Mouse (Mus musculus): Measurements from ENCODE around the gene Atp8a1. TPM values are rescaled to one million over a fixed set of nuclear protein-coding genes. Genes with fewer than 3 reads are reported as not detected.

Atp8a1 gene
- polyA plus RNA-seq, 1 experiment: not detected

DNA sequence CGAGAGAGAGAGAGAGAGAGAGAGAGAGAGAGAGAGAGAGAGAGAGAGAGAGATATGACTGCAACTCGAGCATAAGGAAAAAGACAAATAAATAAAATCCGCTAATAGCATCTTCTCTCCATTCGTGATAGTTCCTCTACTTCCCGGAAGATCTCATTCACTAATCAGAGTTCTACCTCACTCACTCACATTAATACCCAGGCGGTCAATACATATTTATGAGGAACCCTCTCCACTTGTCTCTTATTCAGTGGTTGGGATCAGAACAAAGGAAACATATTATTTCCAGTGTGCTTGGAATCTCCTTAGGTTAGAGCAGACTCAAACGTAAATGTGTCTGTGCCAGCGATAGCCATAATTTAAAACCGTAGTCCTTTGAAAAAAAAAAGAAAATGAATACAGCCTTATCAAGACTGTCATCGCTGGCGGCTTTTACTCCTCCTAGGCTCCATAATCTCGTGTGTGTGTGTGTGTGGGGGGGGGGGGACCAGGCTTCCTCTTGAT is 1.3 kb upstream of the Atp8a1 start:
- Histone ChIP-seq H3K27me3 (ENCODE audit: control insufficient read depth, insufficient read depth, insufficient read length) (no peaks in the 10 kb centered on the region), H3K79me3 (ENCODE audit: low read depth) (no peaks in the 10 kb centered on the region), H3K79me2 (ENCODE audit: control insufficient read depth, insufficient read depth) (no peaks in the 10 kb centered on the region), H3K36me3 (ENCODE audit: control insufficient read depth, insufficient read depth) (no peaks in the 10 kb centered on the region), H3ac (ENCODE audit: control insufficient read depth, insufficient read length, low read depth) (no peak overlapping the region), H3K4me3 (ENCODE audit: insufficient read depth, poor library complexity, severe bottlenecking) (no peak overlapping the region)
- TF ChIP-seq CEBPB (IDR thresholded peaks at IDR 0.05; ENCODE audit: low read depth) (no peak), MAX (IDR thresholded peaks at IDR 0.05) (no peak), CTCF (IDR thresholded peaks at IDR 0.05; ENCODE audit: control insufficient read depth, insufficient read depth, insufficient read length) (no peak), FOSL1 (IDR thresholded peaks at IDR 0.05; ENCODE audit: insufficient read depth, low read length, poor library complexity, severe bottlenecking) (no peak), MYOD1 (IDR thresholded peaks at IDR 0.05; ENCODE audit: control insufficient read depth, insufficient read length, low read depth) (no peak), MYOG (IDR thresholded peaks at IDR 0.05; ENCODE audit: control insufficient read depth, extremely low read depth, insufficient read length) (no peak), USF1 (IDR thresholded peaks at IDR 0.05; ENCODE audit: low read depth) (no peak)

DNA sequence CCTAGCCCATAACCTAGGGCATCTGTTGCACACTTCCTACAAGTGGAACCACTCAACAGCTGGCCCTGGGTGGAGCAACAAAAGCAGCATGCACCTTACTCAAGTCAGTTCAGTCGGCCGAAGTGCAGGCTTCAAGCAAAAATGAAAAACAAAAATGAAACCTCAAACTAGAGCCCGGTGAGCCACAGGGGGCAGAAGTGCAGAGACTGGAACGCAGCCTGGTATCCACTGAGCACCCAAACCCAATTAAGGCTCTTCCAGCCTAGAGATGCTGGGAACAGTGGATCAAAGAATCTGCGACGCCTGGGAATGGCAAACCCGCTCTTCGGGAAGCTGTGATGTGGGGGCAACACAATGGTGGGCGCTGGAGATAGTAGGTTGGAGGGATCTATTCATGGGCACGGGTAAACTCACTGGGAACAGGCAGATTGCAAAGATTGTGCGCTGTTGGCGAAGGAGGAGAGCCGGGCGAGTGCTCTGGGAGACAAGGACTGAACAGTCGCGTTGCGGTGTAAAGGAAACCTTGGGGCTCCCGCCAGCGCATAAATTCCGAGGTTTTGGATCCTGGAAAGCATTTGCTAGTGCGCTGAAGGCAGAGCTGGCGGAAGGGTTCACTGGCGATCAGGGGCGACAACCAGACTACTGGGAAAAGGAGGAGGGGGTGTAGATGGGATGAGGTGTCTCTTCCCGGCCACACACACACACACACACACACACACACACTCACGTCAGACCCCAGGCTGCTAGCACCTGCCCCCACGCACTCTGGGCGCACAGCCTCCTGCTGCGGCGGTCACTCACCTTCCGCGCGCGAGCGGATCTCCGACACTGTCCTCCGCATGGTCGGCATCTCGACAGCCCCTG is 641 bp downstream of the Atp8a1 start:
- Histone ChIP-seq H3K4me3 (ENCODE audit: insufficient read depth, poor library complexity, severe bottlenecking) (no peak overlapping the region), H3K36me3 (ENCODE audit: control insufficient read depth, insufficient read depth) (no peaks in the 10 kb centered on the region), H3K79me2 (ENCODE audit: control insufficient read depth, insufficient read depth) (no peaks in the 10 kb centered on the region), H3K27me3 (ENCODE audit: control insufficient read depth, insufficient read depth, insufficient read length) (no peaks in the 10 kb centered on the region), H3ac (ENCODE audit: control insufficient read depth, insufficient read length, low read depth) (no peak overlapping the region), H3K79me3 (ENCODE audit: low read depth) (no peaks in the 10 kb centered on the region)
- TF ChIP-seq CEBPB (IDR thresholded peaks at IDR 0.05; ENCODE audit: low read depth) (no peak), CTCF (IDR thresholded peaks at IDR 0.05; ENCODE audit: control insufficient read depth, insufficient read depth, insufficient read length) (no peak), MYOD1 (IDR thresholded peaks at IDR 0.05; ENCODE audit: control insufficient read depth, insufficient read length, low read depth) (no peak), MAX (IDR thresholded peaks at IDR 0.05) (no peak), USF1 (IDR thresholded peaks at IDR 0.05; ENCODE audit: low read depth) (no peak), MYOG (IDR thresholded peaks at IDR 0.05; ENCODE audit: control insufficient read depth, extremely low read depth, insufficient read length) (no peak), FOSL1 (IDR thresholded peaks at IDR 0.05; ENCODE audit: insufficient read depth, low read length, poor library complexity, severe bottlenecking) (no peak)

DNA sequence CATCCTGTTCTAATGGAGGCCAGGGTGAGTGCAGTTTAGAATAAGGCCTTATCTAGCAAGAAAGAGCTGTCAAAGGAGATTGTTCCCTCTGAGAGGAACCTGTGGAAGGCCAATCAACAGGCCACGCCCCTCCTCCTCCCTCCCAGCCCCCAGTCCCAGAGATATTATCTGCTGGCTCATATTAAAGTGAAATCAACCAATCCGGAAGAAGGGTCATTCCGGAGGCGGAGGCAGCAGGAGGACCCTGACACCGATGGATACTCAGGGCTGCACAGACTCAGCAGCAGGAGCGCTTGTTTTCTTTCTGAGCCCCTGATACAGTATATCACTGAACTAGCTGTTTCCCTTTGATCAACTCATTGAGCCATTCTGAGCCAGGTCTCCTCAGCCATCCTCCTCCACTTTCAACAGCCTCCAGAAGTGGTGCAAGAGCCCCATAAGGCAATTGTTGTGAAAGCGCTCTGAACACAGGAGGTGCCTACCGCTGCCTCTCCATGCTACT is 2.0 kb downstream of the Atp8a1 start:
- Histone ChIP-seq H3K4me3 (ENCODE audit: insufficient read depth, poor library complexity, severe bottlenecking) (no peak overlapping the region), H3ac (ENCODE audit: control insufficient read depth, insufficient read length, low read depth) (no peak overlapping the region), H3K79me3 (ENCODE audit: low read depth) (no peaks in the 10 kb centered on the region), H3K27me3 (ENCODE audit: control insufficient read depth, insufficient read depth, insufficient read length) (no peaks in the 10 kb centered on the region), H3K79me2 (ENCODE audit: control insufficient read depth, insufficient read depth) (no peaks in the 10 kb centered on the region), H3K36me3 (ENCODE audit: control insufficient read depth, insufficient read depth) (no peaks in the 10 kb centered on the region)
- TF ChIP-seq CTCF (IDR thresholded peaks at IDR 0.05; ENCODE audit: control insufficient read depth, insufficient read depth, insufficient read length) (no peak), MYOG (IDR thresholded peaks at IDR 0.05; ENCODE audit: control insufficient read depth, extremely low read depth, insufficient read length) (no peak)

DNA sequence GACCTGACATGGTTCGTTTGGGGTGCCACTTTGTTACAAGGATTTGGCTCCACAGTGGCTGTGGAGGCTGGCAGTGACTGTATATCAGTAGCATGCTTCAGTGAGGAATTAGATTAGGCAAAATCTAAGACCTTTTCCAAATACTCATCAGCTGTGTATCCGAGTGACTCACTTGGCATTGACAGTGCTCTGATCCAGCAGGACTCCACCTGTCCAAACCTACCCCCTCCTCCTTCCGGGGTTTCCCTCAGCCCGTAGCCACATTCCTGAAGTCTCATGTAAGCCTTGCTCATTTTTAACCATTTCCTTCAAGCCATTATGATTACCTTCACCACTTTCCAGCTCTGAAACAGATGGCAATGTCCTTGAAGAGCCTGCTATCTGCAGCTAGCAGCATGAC is 3.2 kb downstream of the Atp8a1 start:
- H3ac ChIP-seq (ENCODE audit: control insufficient read depth, insufficient read length, low read depth): no peak overlapping the region
- no peak overlapping the region for H3K4me3 ChIP-seq (ENCODE audit: insufficient read depth, poor library complexity, severe bottlenecking)
- H3K27me3 ChIP-seq (ENCODE audit: control insufficient read depth, insufficient read depth, insufficient read length): no peaks in the 10 kb centered on the region
- no peaks in the 10 kb centered on the region for H3K79me2 ChIP-seq (ENCODE audit: control insufficient read depth, insufficient read depth)
- TF ChIP-seq MYOG (IDR thresholded peaks at IDR 0.05; ENCODE audit: control insufficient read depth, extremely low read depth, insufficient read length) (no peak), USF1 (IDR thresholded peaks at IDR 0.05; ENCODE audit: low read depth) (no peak), MYOD1 (IDR thresholded peaks at IDR 0.05; ENCODE audit: control insufficient read depth, insufficient read length, low read depth) (no peak), CEBPB (IDR thresholded peaks at IDR 0.05; ENCODE audit: low read depth) (no peak)
- H3K79me3 ChIP-seq (ENCODE audit: low read depth): no peaks in the 10 kb centered on the region
- H3K36me3 ChIP-seq (ENCODE audit: control insufficient read depth, insufficient read depth): no peaks in the 10 kb centered on the region

DNA sequence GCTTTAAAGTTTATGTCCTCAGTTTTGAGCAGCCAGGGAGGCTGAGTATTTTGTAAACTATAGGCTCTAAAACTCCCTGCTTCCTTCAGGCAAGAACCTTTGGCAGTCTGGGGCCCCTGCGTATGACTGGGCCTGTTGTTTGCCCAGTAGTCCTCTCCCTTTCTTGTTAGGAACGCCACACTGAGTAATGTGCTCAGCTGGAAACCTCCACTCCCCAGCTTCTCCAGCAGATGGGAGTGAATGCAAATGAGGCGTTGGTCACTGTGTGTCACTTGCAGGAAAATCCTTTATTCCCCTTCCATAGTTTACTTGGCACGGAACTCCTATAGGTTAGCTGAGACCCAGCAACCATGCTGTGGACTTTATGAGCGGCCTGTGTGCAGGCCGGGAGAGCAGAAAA is 4.9 kb downstream of the Atp8a1 start:
- no peaks in the 10 kb centered on the region for H3K27me3 ChIP-seq (ENCODE audit: control insufficient read depth, insufficient read depth, insufficient read length)
- TF ChIP-seq FOSL1 (IDR thresholded peaks at IDR 0.05; ENCODE audit: insufficient read depth, low read length, poor library complexity, severe bottlenecking) (no peak), MAX (IDR thresholded peaks at IDR 0.05) (no peak), CEBPB (IDR thresholded peaks at IDR 0.05; ENCODE audit: low read depth) (no peak), CTCF (IDR thresholded peaks at IDR 0.05; ENCODE audit: control insufficient read depth, insufficient read depth, insufficient read length) (no peak), MYOD1 (IDR thresholded peaks at IDR 0.05; ENCODE audit: control insufficient read depth, insufficient read length, low read depth) (no peak), USF1 (IDR thresholded peaks at IDR 0.05; ENCODE audit: low read depth) (no peak), MYOG (IDR thresholded peaks at IDR 0.05; ENCODE audit: control insufficient read depth, extremely low read depth, insufficient read length) (no peak)
- H3K79me2 ChIP-seq (ENCODE audit: control insufficient read depth, insufficient read depth): no peaks in the 10 kb centered on the region
- no peak overlapping the region for H3K4me3 ChIP-seq (ENCODE audit: insufficient read depth, poor library complexity, severe bottlenecking)
- H3K36me3 ChIP-seq (ENCODE audit: control insufficient read depth, insufficient read depth): no peaks in the 10 kb centered on the region
- H3ac ChIP-seq (ENCODE audit: control insufficient read depth, insufficient read length, low read depth): no peak overlapping the region
- no peaks in the 10 kb centered on the region for H3K79me3 ChIP-seq (ENCODE audit: low read depth)

All from C2C12 (cell line).